Mouse (Mus musculus) ES-E14 (cell line): ENCODE results near the gene Gm42688. TPM values are rescaled to one million over a fixed set of nuclear protein-coding genes. Genes with fewer than 3 reads are reported as not detected.
A peak's percentile ranks its signal among the peaks of the same experiment; 100 is the strongest.
"Not testable (repeated sequence)": the region's sequence is repeated elsewhere in the genome, so short reads cannot be mapped to it uniquely, and the experiment has no call there.

Experiments used
- DNase-seq: peaks from one replicate; pipeline ENCODE4 v3.0.0-alpha.2; 2013; ENCODE audit warnings: low read depth, low spot score
- H3K27ac ChIP-seq: 2 replicates; pipeline ENCODE4 v1.5.1; 2012; ENCODE audit warnings: low read depth, mild to moderate bottlenecking, low read length, moderate library complexity, mixed read lengths; ENCODE audit not compliant: poor library complexity, insufficient read depth, severe bottlenecking
- H3K36me3 ChIP-seq: 2 replicates; pipeline ENCODE4 v1.6.1; 2012; ENCODE audit warnings: mild to moderate bottlenecking, low read length, moderate library complexity, mixed read lengths; ENCODE audit not compliant: control insufficient read depth, poor library complexity, insufficient read depth, severe bottlenecking
- H3K4me1 ChIP-seq, 2 experiments: fragments of 150-350 bp in 1 of 2; sonication (generic) in 1 of 2; 2 replicates each; pipeline ENCODE4 v1.6.1; 2012; ENCODE audit warnings: low read length in 2 of 2, mild to moderate bottlenecking in 1 of 2, mixed read lengths in 1 of 2; ENCODE audit not compliant: control insufficient read depth in 2 of 2, insufficient read depth in 2 of 2, poor library complexity in 1 of 2
- H3K4me3 ChIP-seq, 2 experiments: fragments of 150-350 bp in 1 of 2; sonication (generic) in 1 of 2; 2 replicates each; pipeline ENCODE4 v1.5.1; 2012; ENCODE audit warnings: low read length in 2 of 2, low read depth in 1 of 2, mild to moderate bottlenecking in 1 of 2, mixed read lengths in 1 of 2; ENCODE audit not compliant: insufficient read depth in 1 of 2, poor library complexity in 1 of 2, severe bottlenecking in 1 of 2
- H3K9ac ChIP-seq: 2 replicates; pipeline ENCODE4 v1.6.1; 2012; ENCODE audit warnings: low read depth, mild to moderate bottlenecking, low read length, mixed read lengths; ENCODE audit not compliant: poor library complexity, insufficient read depth, severe bottlenecking
- H3K9me3 ChIP-seq: fragments of 150-350 bp; sonication (generic); 2 replicates; pipeline ENCODE4 v1.6.1; 2012; ENCODE audit warnings: low read depth, mild to moderate bottlenecking, low read length; ENCODE audit not compliant: control insufficient read depth, insufficient read depth
- CHD2 ChIP-seq: IDR thresholded peaks from 2 replicates; pipeline ENCODE4 v1.6.1; 2014; ENCODE audit warnings: mild to moderate bottlenecking, low read depth, low read length, inconsistent platforms
- HCFC1 ChIP-seq: IDR thresholded peaks from 2 replicates; pipeline ENCODE4 v1.6.1; 2012; ENCODE audit warnings: low read length, inconsistent platforms, borderline replicate concordance; ENCODE audit not compliant: insufficient read depth
- MAFK ChIP-seq: IDR thresholded peaks from 2 replicates; pipeline ENCODE4 v1.6.1; 2014; ENCODE audit warnings: mild to moderate bottlenecking, low read depth, low read length, inconsistent platforms; ENCODE audit not compliant: insufficient read depth
- ZC3H11A ChIP-seq: IDR thresholded peaks from 2 replicates; pipeline ENCODE4 v1.6.1; 2012; ENCODE audit warnings: low read depth, mild to moderate bottlenecking, inconsistent platforms, low read length, borderline replicate concordance
- ZNF384 ChIP-seq: IDR thresholded peaks from 2 replicates; pipeline ENCODE4 v1.6.1; 2012; ENCODE audit warnings: low read depth, low read length, inconsistent platforms
- in situ Hi-C, 2 experiments: fragments of 600-800 bp; cut with MboI; formaldehyde crosslinking; loops; one replicate each; pipeline ENCODE4 v1.15.1; 2025; ENCODE audit warnings: low sequenced_read_pairs in 2 of 2, inconsistent platforms in 1 of 2; ENCODE audit not compliant: unreplicated experiment in 2 of 2
- total RNA-seq: library from RNA; depleted of rRNA; stranded (reverse); fragments of 300-350 nt; gene quantifications from 2 replicates; pipeline ENCODE4 v1.2.3, GENCODE M21; 2012

The Gm42688 gene
- total RNA-seq, 1 experiment, result 1.3 TPM

DNA sequence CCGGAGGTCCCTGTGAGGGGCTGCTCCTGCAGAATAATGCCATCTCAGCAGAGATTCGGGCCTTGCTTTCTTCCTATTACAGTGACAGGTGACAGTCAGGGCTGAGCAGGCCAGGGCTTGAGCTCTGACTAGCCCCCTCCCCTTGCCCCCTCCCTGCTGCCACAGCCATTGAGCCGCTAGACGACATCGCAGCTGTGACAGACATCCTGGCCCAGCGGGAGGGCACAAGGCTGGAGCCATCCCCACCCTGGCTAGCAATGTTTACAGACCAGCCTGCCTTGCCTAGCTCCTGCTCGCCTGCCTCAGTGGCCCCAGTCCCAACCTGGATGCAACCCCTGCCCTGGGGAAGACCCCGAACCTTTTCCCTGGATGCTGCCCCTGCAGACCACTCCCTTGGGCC is 50.3 kb downstream of the Gm42688 start:
- no peak overlapping the region for H3K4me3 ChIP-seq
- H3K27ac ChIP-seq, result no peak overlapping the region
- peaks cover 0 to 8% of the 10 kb centered on the region in 2 experiments; a peak in 2 of 4 replicates for H3K4me1 ChIP-seq
- H3K9ac ChIP-seq, result no peak overlapping the region
- DNase-seq, result no peak
- in situ Hi-C loops, result no loop called here
- H3K9me3 ChIP-seq, result no peaks in the 10 kb centered on the region
- H3K36me3 ChIP-seq, result no peaks in the 10 kb centered on the region; the same call in 1 of the 2 replicates
- TF ChIP-seq ZC3H11A, result no peak
- no peak for TF ChIP-seq ZNF384
- TF ChIP-seq CHD2, result no peak
- no peak for TF ChIP-seq HCFC1
- no peak for TF ChIP-seq MAFK

DNA sequence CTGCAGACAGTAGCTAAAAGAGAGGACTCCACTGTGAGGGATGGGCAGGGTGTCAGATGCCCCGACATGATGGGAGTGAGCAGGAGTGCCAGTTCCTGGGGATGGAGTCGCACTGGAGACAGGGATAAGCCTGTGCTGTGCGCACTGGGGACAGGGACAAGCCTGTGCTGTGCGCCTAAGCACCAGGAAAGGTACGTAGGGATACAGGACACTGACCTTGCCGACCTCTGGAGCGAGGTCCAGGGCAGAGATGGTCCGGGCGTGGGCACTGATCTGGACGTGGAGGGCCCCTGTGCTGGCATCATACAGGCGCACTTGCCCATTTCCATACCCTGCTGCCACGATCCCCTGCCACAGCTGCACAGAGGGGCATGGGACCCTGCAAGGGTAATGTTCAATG is 51.6 kb downstream of the Gm42688 start:
- no peaks in the 10 kb centered on the region; the same call in 1 of the 2 replicates for H3K36me3 ChIP-seq
- no peak for TF ChIP-seq MAFK
- no peak for TF ChIP-seq CHD2
- no peak for TF ChIP-seq ZNF384
- no peak for TF ChIP-seq HCFC1
- no peak for TF ChIP-seq ZC3H11A
- no peak overlapping the region for H3K27ac ChIP-seq

DNA sequence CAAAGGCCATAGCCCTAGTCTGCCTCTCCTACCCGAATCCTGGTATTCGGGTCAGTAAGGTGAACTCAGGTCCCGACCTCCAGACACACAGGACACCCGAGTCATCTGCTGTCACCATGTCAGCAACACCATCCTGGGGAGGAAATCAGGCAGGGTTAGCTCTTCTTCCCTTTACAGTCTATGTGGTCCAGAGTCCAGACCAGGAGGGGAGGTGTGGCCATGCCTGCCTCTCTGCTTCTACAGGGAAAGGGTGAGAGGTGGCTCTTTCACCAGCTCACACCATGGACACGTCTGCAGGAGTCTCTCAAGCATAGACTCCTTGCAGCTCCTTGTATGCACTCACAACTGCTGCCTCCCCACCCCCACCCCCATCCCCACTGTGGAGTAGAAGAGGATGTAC is 52.1 kb downstream of the Gm42688 start:
- Histone ChIP-seq H3K27ac (no peak overlapping the region), H3K4me1 (peaks cover 0 to 2% of the 10 kb centered on the region in 2 experiments; a peak in 2 of 4 replicates), H3K36me3 (no peaks in the 10 kb centered on the region; the same call in 1 of the 2 replicates), H3K4me3 (no peak overlapping the region), H3K9ac (no peak overlapping the region), H3K9me3 (no peaks in the 10 kb centered on the region)
- TF ChIP-seq ZC3H11A (no peak), ZNF384 (no peak)
- in situ Hi-C loops, result no loop called here
- no peak for DNase-seq

More for the DNA sequence above, 51.6 kb downstream of the Gm42688 start:
- no peak overlapping the region for H3K9ac ChIP-seq
- no peak for DNase-seq
- in situ Hi-C loops, result no loop called here
- H3K9me3 ChIP-seq, result no peaks in the 10 kb centered on the region
- no peak overlapping the region for H3K4me3 ChIP-seq
- peaks cover 0 to 2% of the 10 kb centered on the region in 2 experiments; a peak in 2 of 4 replicates for H3K4me1 ChIP-seq

DNA sequence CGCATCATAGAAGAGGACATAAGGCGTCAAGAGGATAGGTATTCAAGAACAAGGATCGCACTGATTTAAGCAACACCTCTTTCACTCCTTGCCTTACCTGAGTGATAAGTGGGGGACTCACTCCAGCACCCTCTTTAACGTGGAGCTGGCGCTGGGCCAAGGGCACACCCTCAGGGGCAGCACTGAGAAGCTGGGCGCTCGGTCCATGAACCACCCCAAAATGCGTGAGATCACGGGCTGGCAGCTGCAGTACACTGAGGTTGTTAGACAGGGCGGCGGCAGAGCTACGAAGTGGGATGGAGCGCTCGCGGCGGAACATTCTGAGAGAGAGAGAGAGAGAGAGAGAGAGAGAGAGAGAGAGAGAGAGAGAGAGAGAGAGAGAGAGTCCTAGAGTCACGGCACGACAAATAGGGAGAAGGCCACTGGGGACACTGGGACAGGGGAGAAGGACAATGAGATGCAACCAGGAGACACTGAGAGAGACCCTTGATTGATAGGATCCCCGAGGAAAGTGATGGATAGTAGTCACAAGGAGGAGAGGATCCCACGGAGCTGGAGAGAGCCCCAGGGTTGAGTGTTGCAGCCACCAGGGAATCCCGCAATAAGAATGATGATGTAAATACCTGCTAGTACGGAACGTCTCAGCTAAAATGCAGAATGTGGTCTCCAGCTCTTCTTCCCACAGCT is 54.3 kb downstream of the Gm42688 start:
- no peaks in the 10 kb centered on the region for H3K9me3 ChIP-seq
- TF ChIP-seq CHD2 (no peak), MAFK (no peak), HCFC1 (no peak), ZNF384 (no peak), ZC3H11A (no peak)
- no peak for DNase-seq
- H3K36me3 ChIP-seq, result no peaks in the 10 kb centered on the region; the same call in 1 of the 2 replicates
- H3K27ac ChIP-seq, result no peak overlapping the region
- peak overlapping the region; percentile 42 to 54; a peak in 3 of 4 replicates for H3K4me3 ChIP-seq
- in situ Hi-C loops, result no loop called here
- H3K9ac ChIP-seq, result peak overlapping the region; percentile 41; the same call in 1 of the 2 replicates
- peaks cover 0 to 2% of the 10 kb centered on the region in 2 experiments; a peak in 2 of 4 replicates for H3K4me1 ChIP-seq

DNA sequence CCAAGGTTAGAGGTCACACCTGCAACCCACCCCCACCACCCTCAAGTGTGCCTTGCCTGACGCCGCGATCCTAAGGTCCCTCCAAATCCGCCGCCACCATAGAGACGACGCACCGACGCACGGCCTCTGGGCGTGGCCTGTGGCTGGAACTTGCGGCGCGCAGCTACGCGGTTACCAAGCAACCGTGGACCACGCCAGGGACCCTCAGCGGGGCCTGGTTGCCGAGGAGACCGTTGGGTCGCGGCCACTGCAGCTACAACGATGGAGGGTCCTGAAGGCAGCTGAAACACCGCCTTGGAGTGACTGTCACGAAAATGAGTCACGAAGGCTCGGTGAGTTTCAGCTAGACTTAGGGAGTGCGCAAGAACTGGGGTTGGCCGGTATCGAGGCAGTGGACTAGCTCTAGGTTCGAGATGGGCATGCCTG is 54.9 kb downstream of the Gm42688 start, which contains the start of the genes Wdr54 and 1700003E16Rik:
Gene Wdr54, minus strand, starts transcription at position 139 of the 426 bp plus-strand sequence.
Gene 1700003E16Rik, plus strand, starts transcription at position 146 of the 426 bp plus-strand sequence.
- H3K36me3 ChIP-seq, result no peaks in the 10 kb centered on the region; the same call in 1 of the 2 replicates
- in situ Hi-C loops, result no loop called here
- TF ChIP-seq ZNF384, result no peak
- no peak for TF ChIP-seq CHD2
- TF ChIP-seq MAFK, result no peak
- no peak for TF ChIP-seq HCFC1
- TF ChIP-seq ZC3H11A, result no peak
- H3K4me1 ChIP-seq, result peaks cover 0 to 2% of the 10 kb centered on the region in 2 experiments; a peak in 2 of 4 replicates
- peak within 1 kb of the TSS; percentile 42 to 54; a peak in 3 of 4 replicates for H3K4me3 ChIP-seq
- H3K27ac ChIP-seq, result no peak within 1 kb of the TSS
- H3K9ac ChIP-seq, result peak within 1 kb of the TSS; percentile 41; the same call in 1 of the 2 replicates
- no peak for DNase-seq
- no peaks in the 10 kb centered on the region for H3K9me3 ChIP-seq

DNA sequence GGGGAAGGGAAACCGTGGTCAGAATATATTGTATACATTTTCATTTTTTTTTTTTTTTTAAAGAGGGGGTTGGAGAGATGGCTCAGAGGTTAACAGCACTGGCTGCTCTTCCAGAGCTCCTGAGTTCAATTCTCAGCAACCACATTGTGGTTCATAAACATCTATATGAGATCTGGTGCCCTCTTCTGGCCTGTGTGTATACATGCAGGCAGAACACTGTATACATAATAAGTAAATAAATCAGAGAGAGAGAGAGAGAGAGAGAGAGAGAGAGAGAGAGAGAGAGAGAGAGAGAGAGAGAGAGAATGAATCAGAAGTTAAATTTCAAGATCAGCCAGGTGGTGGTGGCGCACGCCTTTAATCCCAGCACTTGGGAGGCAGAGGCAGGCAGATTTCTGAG is 58.0 kb downstream of the Gm42688 start:
- H3K9ac ChIP-seq, H3K36me3 ChIP-seq, in situ Hi-C loops, H3K4me1 ChIP-seq, H3K27ac ChIP-seq, H3K9me3 ChIP-seq, DNase-seq, H3K4me3 ChIP-seq: not testable (repeated sequence)
